Mouse (Mus musculus) megakaryocyte progenitor cell, adult 5-6 weeks (primary cell): ENCODE data around the gene Elf2. TPM values are rescaled to one million over a fixed set of nuclear protein-coding genes. Genes with fewer than 3 reads are reported as not detected.
A peak's percentile ranks its signal among the peaks of the same experiment; 100 is the strongest.
"Not testable (repeated sequence)": the region's sequence is repeated elsewhere in the genome, so short reads cannot be mapped to it uniquely, and the experiment has no call there.

Experiments
- ATAC-seq: replicated peaks from 2 replicates; pipeline ENCODE4 v1.8.0; 2016; ENCODE audit warnings: mild to moderate bottlenecking, moderate TSS enrichment, inconsistent platforms; ENCODE audit not compliant: poor library complexity
- total RNA-seq, 2 experiments: library from RNA; stranded (forward) in 1 of 2; stranded (reverse) in 1 of 2; fragments of 157-497, 149-512 nt in 1 of 2; fragments of 200-1000 nt in 1 of 2; gene quantifications; 2 replicates each; pipeline versions ENCODE4 v1.2.3 to v1.2.4; 2015 to 2017

Gene Elf2
- total RNA-seq, 2 experiments from 2014 or later = 43.1 to 96.0 TPM

GRCm38 (mm10) chr3:51221847-51222246, 118.6 kb downstream of the Elf2 start:
- ATAC-seq = no peak

- no peak for ATAC-seq
These were observed 119.6 kb downstream of the Elf2 start for GRCm38 (mm10) chr3:51220846-51221245.

- ATAC-seq = no peak
These were observed 121.2 kb downstream of the Elf2 start for GRCm38 (mm10) chr3:51219213-51219612.

GRCm38 (mm10) chr3:51218385-51218784, 122.1 kb downstream of the Elf2 start:
- not testable (repeated sequence) for ATAC-seq

- not testable (repeated sequence) for ATAC-seq
These were observed 124.1 kb downstream of the Elf2 start for GRCm38 (mm10) chr3:51216351-51216750.

- no peak for ATAC-seq
These were observed 124.8 kb downstream of the Elf2 start for GRCm38 (mm10) chr3:51215681-51216080.

GRCm38 (mm10) chr3:51213111-51213510, 127.4 kb downstream of the Elf2 start:
- ATAC-seq = no peak

GRCm38 (mm10) chr3:51210485-51210884, 130.0 kb downstream of the Elf2 start:
- no peak for ATAC-seq

- peak; percentile 95 for ATAC-seq
These were observed 130.8 kb downstream of the Elf2 start for GRCm38 (mm10) chr3:51209503-51210314.

- ATAC-seq = no peak
These were observed 131.8 kb downstream of the Elf2 start for GRCm38 (mm10) chr3:51208633-51209032.

GRCm38 (mm10) chr3:51206521-51206920, 133.9 kb downstream of the Elf2 start:
- no peak for ATAC-seq

- no peak for ATAC-seq
These were observed 135.6 kb downstream of the Elf2 start for GRCm38 (mm10) chr3:51204897-51205296.

GRCm38 (mm10) chr3:51204441-51204840, 136.0 kb downstream of the Elf2 start:
- ATAC-seq = no peak

- ATAC-seq = peak; percentile 49
These were observed 136.6 kb downstream of the Elf2 start for GRCm38 (mm10) chr3:51203906-51204305.

Other genes starting within 250 kb of the Elf2 start
- 17.2 and 20.3 TPM in 2 replicates for gene Noct, start 116.2 kb downstream of the Elf2 start, total RNA-seq (2015)
- 6.0 and 7.8 TPM in 2 replicates for gene Noct, start 116.2 kb downstream of the Elf2 start, total RNA-seq (2017)
- not detected in 2 replicates for gene Mgarp, start 56.1 kb upstream of the Elf2 start, total RNA-seq (2015)
- not detected in 2 replicates for gene Mgarp, start 56.1 kb upstream of the Elf2 start, total RNA-seq (2017)
- 175 and 219 TPM in 2 replicates for gene Ndufc1, start 68.3 kb upstream of the Elf2 start, total RNA-seq (2015)
- 84.9 and 94.9 TPM in 2 replicates for gene Ndufc1, start 68.3 kb upstream of the Elf2 start, total RNA-seq (2017)
- 126 and 131 TPM in 2 replicates for gene Naa15, start 74.5 kb upstream of the Elf2 start, total RNA-seq (2015)
- 69.8 and 118 TPM in 2 replicates for gene Naa15, start 74.5 kb upstream of the Elf2 start, total RNA-seq (2017)
- gene Rab33b, start 143.3 kb upstream of the Elf2 start, total RNA-seq (2015) = 8.4 and 12.2 TPM in 2 replicates
- 9.1 and 13.3 TPM in 2 replicates for gene Rab33b, start 143.3 kb upstream of the Elf2 start, total RNA-seq (2017)
- 38.2 and 38.9 TPM in 2 replicates for gene Setd7, start 220.2 kb upstream of the Elf2 start, total RNA-seq (2015)
- 25.8 and 30.2 TPM in 2 replicates for gene Setd7, start 220.2 kb upstream of the Elf2 start, total RNA-seq (2017)